Mouse (Mus musculus) forebrain, postnatal 0 days (tissue): ENCODE results near the gene Fam53a. TPM values are rescaled to one million over a fixed set of nuclear protein-coding genes. Genes with fewer than 3 reads are reported as not detected.

Experiments used
- ATAC-seq: fragments of 200-750 bp; cut with Nextera tagmentation; 2 replicates; pipeline ENCODE4 v1.8.0; 2017; ENCODE audit warnings: mild to moderate bottlenecking, moderate library complexity
- DNase-seq: peaks from one replicate; pipeline ENCODE4 v3.0.0-alpha.2; 2015
- H3K27ac ChIP-seq: fragments of 300-500 bp; sonication (generic); 2 replicates; pipeline ENCODE4 v1.5.1; 2014; ENCODE audit warnings: low read depth, mild to moderate bottlenecking, antibody characterized with exemption, low read length, moderate library complexity, mixed read lengths
- H3K27me3 ChIP-seq: fragments of 300-500 bp; sonication (generic); 2 replicates; pipeline ENCODE4 v1.6.1; 2014; ENCODE audit warnings: mild to moderate bottlenecking, low read length, mixed read lengths; ENCODE audit not compliant: insufficient read depth
- H3K36me3 ChIP-seq: fragments of 300-500 bp; sonication (generic); 2 replicates; pipeline ENCODE4 v1.6.1; 2014; ENCODE audit warnings: mild to moderate bottlenecking, moderate library complexity; ENCODE audit not compliant: insufficient read depth
- H3K4me1 ChIP-seq: fragments of 300-500 bp; sonication (generic); 2 replicates; pipeline ENCODE4 v1.6.1; 2014; ENCODE audit warnings: antibody characterized with exemption; ENCODE audit not compliant: insufficient read depth
- H3K4me2 ChIP-seq: fragments of 300-500 bp; sonication (generic); 2 replicates; pipeline ENCODE4 v1.6.1; 2014; ENCODE audit warnings: low read depth, mild to moderate bottlenecking, moderate library complexity
- H3K4me3 ChIP-seq: fragments of 300-500 bp; sonication (generic); 2 replicates; pipeline ENCODE4 v1.5.1; 2014; ENCODE audit warnings: low read depth, low read length, mixed read lengths
- H3K9ac ChIP-seq: fragments of 300-500 bp; sonication (generic); 2 replicates; pipeline ENCODE4 v1.6.1; 2014; ENCODE audit warnings: mild to moderate bottlenecking
- H3K9me3 ChIP-seq: fragments of 300-500 bp; sonication (generic); 2 replicates; pipeline ENCODE4 v1.6.1; 2016; ENCODE audit warnings: low read length
- CTCF ChIP-seq: sonication (generic); IDR thresholded peaks from 2 replicates; pipeline ENCODE4 v1.5.1; 2016; ENCODE audit warnings: antibody characterized with exemption, control low read depth, low read depth
- whole genome bisulfite sequencing: fragments of 180-500 bp; shearing (Covaris S2); extraction: QIAGEN DNeasy Blood & Tissue Kit; methylation state at CpG from one replicate; pipeline ENCODE4 v1.1.7; 2014; 5-methylcytosine and 5-hydroxymethylcytosine counted together
- polyA plus RNA-seq: library from polyadenylated mRNA; unstranded; fragments of >200 nt; fragmentation: Nextera tagmentation; extraction: Ambion mirVana; gene quantifications from 2 replicates; pipeline ENCODE4 v1.2.1, GENCODE M21; 2015
- total RNA-seq: library from RNA; depleted of rRNA; stranded (reverse); fragments of >200 nt; gene quantifications from 2 replicates; pipeline ENCODE4 v1.2.3, GENCODE M21; 2014

The Fam53a gene
- total and polyA plus RNA-seq, 2 experiments from 2014 or later: 36.6 to 37.5 TPM

GRCm38 (mm10) chr5:33622671-33623070 lies 6.8 kb downstream of the Fam53a start:
- H3K36me3 ChIP-seq: no peaks in the 10 kb centered on the region
- no peaks in the 10 kb centered on the region for H3K9me3 ChIP-seq
- no peak for TF ChIP-seq CTCF
- H3K27me3 ChIP-seq: no peaks in the 10 kb centered on the region
- no peak overlapping the region for H3K4me3 ChIP-seq
- no peak overlapping the region for H3K4me2 ChIP-seq
- DNase-seq: no peak
- no peak overlapping the region for H3K27ac ChIP-seq
- H3K9ac ChIP-seq: no peak overlapping the region
- WGBS: 94% methylated on average over 2 of the region's 2 CpGs
- no peak for ATAC-seq
- H3K4me1 ChIP-seq: no peaks in the 10 kb centered on the region

- Histone ChIP-seq H3K27me3 (no peaks in the 10 kb centered on the region), H3K27ac (no peak overlapping the region), H3K9ac (no peak overlapping the region), H3K9me3 (no peaks in the 10 kb centered on the region), H3K4me1 (no peaks in the 10 kb centered on the region), H3K36me3 (peaks cover 24% of the 10 kb centered on the region), H3K4me3 (no peak overlapping the region), H3K4me2 (no peak overlapping the region)
- no peak for DNase-seq
- WGBS: 92% methylated on average over 6 of the region's 6 CpGs
- no peak for ATAC-seq
- no peak for TF ChIP-seq CTCF
Measured at GRCm38 (mm10) chr5:33614391-33614790, 15.0 kb downstream of the Fam53a start.

- no peak overlapping the region for H3K4me3 ChIP-seq
- no peaks in the 10 kb centered on the region for H3K9me3 ChIP-seq
- H3K9ac ChIP-seq: no peak overlapping the region
- TF ChIP-seq CTCF: no peak
- no peaks in the 10 kb centered on the region for H3K27me3 ChIP-seq
- no peak overlapping the region for H3K27ac ChIP-seq
- no peaks in the 10 kb centered on the region for H3K4me1 ChIP-seq
- H3K36me3 ChIP-seq: peaks cover 40% of the 10 kb centered on the region
- WGBS: 97% methylated on average over 1 of the region's 1 CpGs
- DNase-seq (no peak), ATAC-seq (no peak)
- H3K4me2 ChIP-seq: no peak overlapping the region
Measured at GRCm38 (mm10) chr5:33611795-33612194, 17.6 kb downstream of the Fam53a start.

GRCm38 (mm10) chr5:33609226-33609625 lies 20.2 kb downstream of the Fam53a start:
- H3K27ac ChIP-seq: no peak overlapping the region
- ATAC-seq (no peak), DNase-seq (no peak)
- no peaks in the 10 kb centered on the region for H3K4me1 ChIP-seq
- TF ChIP-seq CTCF: no peak
- 97% methylated on average over 1 of the region's 1 CpGs for WGBS
- H3K4me3 ChIP-seq: no peak overlapping the region
- H3K4me2 ChIP-seq: no peak overlapping the region
- H3K9me3 ChIP-seq: no peaks in the 10 kb centered on the region
- no peak overlapping the region for H3K9ac ChIP-seq
- no peaks in the 10 kb centered on the region for H3K27me3 ChIP-seq
- peaks cover 47% of the 10 kb centered on the region for H3K36me3 ChIP-seq

- no peaks in the 10 kb centered on the region for H3K4me1 ChIP-seq
- H3K36me3 ChIP-seq: peaks cover 39% of the 10 kb centered on the region
- H3K9me3 ChIP-seq: no peaks in the 10 kb centered on the region
- H3K9ac ChIP-seq: no peak overlapping the region
- DNase-seq (no peak), ATAC-seq (no peak)
- no peaks in the 10 kb centered on the region for H3K27me3 ChIP-seq
- H3K27ac ChIP-seq: no peak overlapping the region
- WGBS: 95% methylated on average over 15 of the region's 15 CpGs
- no peak overlapping the region for H3K4me2 ChIP-seq
- no peak for TF ChIP-seq CTCF
- no peak overlapping the region for H3K4me3 ChIP-seq
Measured at GRCm38 (mm10) chr5:33607434-33607833, 22.0 kb downstream of the Fam53a start.

GRCm38 (mm10) chr5:33606631-33607030 lies 22.8 kb downstream of the Fam53a start:
- no peak overlapping the region for H3K9ac ChIP-seq
- H3K27ac ChIP-seq: no peak overlapping the region
- no peak overlapping the region for H3K4me2 ChIP-seq
- peaks cover 31% of the 10 kb centered on the region for H3K36me3 ChIP-seq
- no peaks in the 10 kb centered on the region for H3K9me3 ChIP-seq
- no peak for TF ChIP-seq CTCF
- WGBS: 61% methylated on average over 7 of the region's 7 CpGs
- DNase-seq: no peak
- no peaks in the 10 kb centered on the region for H3K4me1 ChIP-seq
- no peak for ATAC-seq
- no peaks in the 10 kb centered on the region for H3K27me3 ChIP-seq
- H3K4me3 ChIP-seq: no peak overlapping the region

GRCm38 (mm10) chr5:33605314-33605713 lies 24.1 kb downstream of the Fam53a start:
- Histone ChIP-seq H3K9ac (no peak overlapping the region), H3K27ac (no peak overlapping the region), H3K4me2 (no peak overlapping the region), H3K4me1 (no peaks in the 10 kb centered on the region), H3K9me3 (no peaks in the 10 kb centered on the region), H3K36me3 (peaks cover 33% of the 10 kb centered on the region), H3K27me3 (no peaks in the 10 kb centered on the region), H3K4me3 (no peak overlapping the region)
- 82% methylated on average over 5 of the region's 5 CpGs for WGBS
- DNase-seq (no peak), ATAC-seq (no peak)
- no peak for TF ChIP-seq CTCF

GRCm38 (mm10) chr5:33593620-33594019 lies 35.8 kb downstream of the Fam53a start:
- no peak overlapping the region for H3K27ac ChIP-seq
- DNase-seq (no peak), ATAC-seq (no peak)
- no peak overlapping the region for H3K4me2 ChIP-seq
- no peak overlapping the region for H3K4me3 ChIP-seq
- H3K27me3 ChIP-seq: 0 out of 2 replicates have a peak, but pooled peaks cover 5% of the 10 kb centered on the region
- no peak; the same call in 1 of the 2 replicates for TF ChIP-seq CTCF
- no peak overlapping the region for H3K9ac ChIP-seq
- no peaks in the 10 kb centered on the region for H3K4me1 ChIP-seq
- 33% methylated on average over 2 of the region's 2 CpGs for WGBS
- H3K9me3 ChIP-seq: no peaks in the 10 kb centered on the region
- no peaks in the 10 kb centered on the region for H3K36me3 ChIP-seq
